Mouse (Mus musculus) heart, embryonic 16.5 days (tissue): ENCODE results near the gene Zfp980. TPM values are rescaled to one million over a fixed set of nuclear protein-coding genes. Genes with fewer than 3 reads are reported as not detected.
"Not testable (repeated sequence)": the region's sequence is repeated elsewhere in the genome, so short reads cannot be mapped to it uniquely, and the experiment has no call there.

ENCODE experiments used
- ATAC-seq: fragments of 200-750 bp; cut with Nextera tagmentation; replicated peaks from 2 replicates; pipeline ENCODE4 v1.8.0; 2017; ENCODE audit warnings: moderate number of reproducible peaks; ENCODE audit not compliant: insufficient read depth, low FRiP score; ENCODE audit errors: extremely low read depth
- H3K27ac ChIP-seq: fragments of 300-500 bp; sonication (generic); 2 replicates; pipeline ENCODE4 v1.5.1; 2014; ENCODE audit warnings: mild to moderate bottlenecking, low read length, control low read depth, moderate library complexity
- H3K27me3 ChIP-seq: fragments of 300-500 bp; sonication (generic); 2 replicates; pipeline ENCODE4 v1.6.1; 2014; ENCODE audit warnings: low read length, mixed read lengths; ENCODE audit not compliant: control insufficient read depth, insufficient read depth
- H3K36me3 ChIP-seq: fragments of 300-500 bp; sonication (generic); 2 replicates; pipeline ENCODE4 v1.6.1; 2014; ENCODE audit not compliant: control insufficient read depth, insufficient read depth
- H3K4me1 ChIP-seq: fragments of 300-500 bp; sonication (generic); 2 replicates; pipeline ENCODE4 v1.6.1; 2014; ENCODE audit warnings: low read length, mixed read lengths; ENCODE audit not compliant: control insufficient read depth, insufficient read depth
- H3K4me2 ChIP-seq: fragments of 300-500 bp; sonication (generic); 2 replicates; pipeline ENCODE4 v1.6.1; 2014; ENCODE audit warnings: low read depth, mild to moderate bottlenecking, control low read depth, low read length
- H3K4me3 ChIP-seq: fragments of 300-500 bp; sonication (generic); 2 replicates; pipeline ENCODE4 v1.5.1; 2014; ENCODE audit warnings: mild to moderate bottlenecking, control low read depth, low read length
- H3K9ac ChIP-seq: fragments of 300-500 bp; sonication (generic); 2 replicates; pipeline ENCODE4 v1.6.1; 2014; ENCODE audit warnings: low read length, control low read depth
- H3K9me3 ChIP-seq: fragments of 300-500 bp; sonication (generic); replicated peaks from 2 replicates; pipeline ENCODE4 v1.6.1; 2016; ENCODE audit warnings: low read length; ENCODE audit not compliant: control insufficient read depth
- WGBS: fragments of 180-500 bp; shearing (Covaris S2); extraction: QIAGEN DNeasy Blood & Tissue Kit; methylation state at CpG from one replicate; pipeline ENCODE4 v1.1.7; 2014; 5-methylcytosine and 5-hydroxymethylcytosine counted together
- polyA plus RNA-seq: library from polyadenylated mRNA; unstranded; fragments of >200 nt; fragmentation: Nextera tagmentation; extraction: Ambion mirVana; gene quantifications from 2 replicates; pipeline ENCODE4 v1.2.1, GENCODE M21; 2015

The Zfp980 gene
- polyA plus RNA-seq, result not detected in 2 replicates

DNA sequence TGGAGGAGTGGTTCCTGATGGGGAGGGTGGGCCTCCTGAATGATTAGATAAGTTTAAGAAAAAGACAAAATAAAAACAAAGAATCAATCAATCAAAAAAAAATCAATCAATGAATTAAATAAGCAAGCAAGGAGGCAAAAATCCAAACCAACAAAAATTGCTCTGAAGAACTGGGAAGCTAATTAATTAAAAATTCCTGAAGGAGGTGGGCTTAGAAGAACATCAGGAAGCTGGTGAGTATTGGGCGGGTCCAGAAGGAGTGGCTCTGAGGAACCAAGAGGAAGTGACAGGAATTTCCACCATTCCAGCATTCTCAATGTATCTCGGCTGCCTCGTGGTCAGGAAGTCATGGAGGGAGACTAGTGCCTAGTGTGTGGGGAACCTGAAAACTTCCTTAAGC lies at the start of gene Zfp980:
TSS of gene Zfp980 (plus strand) at position 301 of the 400 bp plus-strand sequence.
- WGBS, result 45% methylated on average over 3 of the region's 3 CpGs
- not testable (repeated sequence) for ATAC-seq

DNA sequence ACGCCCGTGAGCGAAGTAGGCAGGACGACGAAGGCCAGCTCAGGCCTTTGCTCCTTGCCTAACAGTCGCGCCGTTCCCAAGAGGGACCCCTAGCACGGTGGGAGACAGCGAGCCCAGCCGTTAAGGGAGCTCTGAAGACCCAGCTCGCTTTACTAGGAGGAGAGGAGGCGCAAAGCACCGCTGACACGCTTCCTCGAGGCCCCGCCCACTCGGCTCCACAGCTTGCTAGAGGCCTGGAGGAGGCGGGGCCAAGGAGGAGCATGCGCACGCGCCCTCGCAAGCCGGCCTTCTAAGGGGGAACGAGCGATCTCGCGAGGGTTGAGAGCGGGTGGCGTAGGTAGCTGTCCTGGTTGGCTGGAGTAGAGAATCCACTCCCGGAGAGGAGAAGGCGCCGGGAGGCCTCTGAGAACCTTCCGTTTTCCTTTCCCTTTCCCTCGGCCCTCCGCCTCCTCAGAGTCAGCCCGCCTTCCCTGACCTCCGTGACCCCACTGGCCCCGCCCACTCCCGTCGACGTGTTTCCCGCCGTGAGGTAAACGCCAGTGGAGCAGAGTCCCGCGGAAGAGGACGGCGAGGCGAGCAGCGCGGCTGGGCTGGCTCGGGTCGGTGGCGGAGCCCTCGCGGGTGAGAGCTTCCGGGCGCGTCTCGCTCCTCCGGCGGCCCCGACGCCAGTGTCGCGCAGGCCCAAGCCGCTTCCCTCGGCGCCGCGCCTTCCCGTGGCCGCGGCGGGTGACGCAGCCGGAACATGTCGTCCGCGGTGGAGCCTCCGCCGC lies 29.9 kb upstream of the Zfp980 start:
- H3K4me2 ChIP-seq, H3K4me1 ChIP-seq, H3K4me3 ChIP-seq, H3K27ac ChIP-seq, H3K27me3 ChIP-seq, ATAC-seq, H3K9ac ChIP-seq, H3K9me3 ChIP-seq, H3K36me3 ChIP-seq: not testable (repeated sequence)
- 19% methylated on average over 81 of the region's 83 CpGs for WGBS

More for the DNA sequence above, at the start of gene Zfp980:
- not testable (repeated sequence) for H3K9me3 ChIP-seq, H3K27ac ChIP-seq, H3K9ac ChIP-seq, H3K4me1 ChIP-seq, H3K36me3 ChIP-seq, H3K4me3 ChIP-seq, H3K4me2 ChIP-seq, H3K27me3 ChIP-seq

DNA sequence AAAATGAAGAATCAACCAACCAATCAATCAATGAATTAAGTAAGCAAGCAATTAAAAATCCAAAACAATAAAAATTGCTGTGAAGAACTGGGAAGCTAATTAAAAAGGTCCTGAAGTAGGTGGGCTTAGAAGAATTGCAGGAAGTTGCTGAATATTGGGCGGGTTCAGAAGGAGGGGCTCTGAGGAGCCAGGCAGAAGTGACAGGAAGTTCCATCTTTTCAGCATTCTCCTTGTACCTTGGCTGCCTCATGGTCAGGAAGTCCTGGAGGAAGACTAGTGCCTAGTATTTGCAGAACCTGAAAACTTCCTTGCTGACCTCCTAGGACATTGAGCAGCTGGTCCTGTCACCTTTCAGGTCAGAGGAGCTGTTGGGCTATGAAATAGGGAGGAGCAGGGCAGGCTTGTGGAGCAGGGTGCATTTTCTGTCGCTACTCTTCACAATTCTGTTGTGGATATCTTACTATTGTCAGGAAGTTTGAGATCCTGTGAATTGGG lies 3.8 kb downstream of the Zfp980 start:
- 57% methylated on average over 2 of the region's 2 CpGs for WGBS
- not testable (repeated sequence) for H3K4me2 ChIP-seq, H3K27me3 ChIP-seq, H3K36me3 ChIP-seq, H3K4me1 ChIP-seq, H3K4me3 ChIP-seq, ATAC-seq, H3K27ac ChIP-seq, H3K9me3 ChIP-seq, H3K9ac ChIP-seq

DNA sequence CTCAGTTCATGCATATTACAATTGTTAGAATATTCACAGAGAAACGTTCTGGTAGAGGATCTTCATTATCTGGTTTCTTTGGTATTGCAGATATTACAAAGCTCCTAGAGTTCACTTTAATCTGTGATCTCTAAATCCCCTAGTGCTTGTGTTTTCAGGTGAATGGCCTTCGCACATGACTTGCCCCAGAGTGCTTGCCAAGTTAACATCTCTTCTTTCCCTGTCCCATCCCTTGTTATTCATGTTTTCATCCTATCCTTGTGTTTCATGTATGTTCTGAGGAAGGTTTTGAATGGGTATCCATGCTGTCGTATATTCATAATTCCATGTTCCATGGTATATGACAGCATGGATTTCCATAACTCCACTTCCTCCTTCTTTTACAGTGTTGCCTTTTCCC lies 9.7 kb downstream of the Zfp980 start:
- H3K4me1 ChIP-seq, ATAC-seq, H3K9me3 ChIP-seq, H3K4me2 ChIP-seq, H3K9ac ChIP-seq, H3K27ac ChIP-seq, H3K36me3 ChIP-seq, H3K27me3 ChIP-seq, H3K4me3 ChIP-seq: not testable (repeated sequence)
- 73% methylated on average over 3 of the region's 3 CpGs for WGBS

DNA sequence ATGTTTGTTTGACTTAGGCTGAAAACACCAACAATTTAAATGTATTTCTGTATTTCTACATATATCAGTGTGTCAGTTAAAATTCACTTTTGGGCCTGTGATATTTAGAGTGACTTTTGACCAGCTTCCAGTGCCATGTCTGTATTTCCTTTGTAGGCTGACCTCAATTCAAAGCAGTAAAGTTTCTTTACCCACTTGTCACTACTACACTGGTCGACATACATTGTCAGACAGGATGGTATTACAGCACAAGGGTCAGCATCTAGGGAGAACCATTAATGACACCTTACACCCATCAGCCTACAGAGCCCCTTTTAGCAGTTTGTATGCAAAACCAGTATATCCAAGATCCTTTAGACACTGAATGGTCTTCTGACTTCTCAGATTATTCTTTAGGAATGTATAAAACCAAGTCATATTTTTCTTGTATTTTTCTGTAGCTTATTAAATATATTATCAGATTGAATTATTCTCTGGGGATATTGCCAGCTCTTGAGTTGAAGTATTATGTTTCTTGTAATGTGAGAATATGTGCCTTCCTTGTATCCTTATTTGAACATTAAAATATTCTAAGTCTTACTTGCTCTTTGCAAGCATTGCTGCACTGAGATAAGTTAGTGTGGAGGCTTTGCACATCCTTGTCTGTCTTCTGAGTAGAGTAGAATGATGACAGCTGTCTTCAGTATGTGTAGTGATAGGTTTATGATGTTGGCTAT lies 10.3 kb downstream of the Zfp980 start:
- H3K27me3 ChIP-seq, H3K9ac ChIP-seq, H3K36me3 ChIP-seq, H3K9me3 ChIP-seq, H3K27ac ChIP-seq, H3K4me2 ChIP-seq, ATAC-seq, H3K4me1 ChIP-seq, H3K4me3 ChIP-seq: not testable (repeated sequence)
- 23% methylated on average over 1 of the region's 1 CpGs for WGBS

DNA sequence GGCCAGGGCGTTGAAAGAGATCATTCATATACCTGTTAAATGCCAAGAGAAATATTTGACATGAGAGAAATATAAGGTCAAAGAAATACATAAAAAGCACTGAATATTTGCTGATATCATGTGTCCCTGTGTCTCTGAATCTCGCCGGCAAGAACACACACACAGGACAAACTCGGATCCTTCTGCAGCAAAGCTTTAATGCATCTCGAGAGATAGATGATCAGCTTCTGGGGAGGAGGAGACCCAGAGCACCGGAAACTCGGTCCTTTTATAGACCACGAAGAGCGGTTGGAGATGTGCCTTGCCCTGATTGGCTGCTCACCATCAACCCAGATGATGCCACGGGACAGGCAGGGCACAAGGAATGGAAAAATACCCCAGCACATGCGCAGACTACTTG lies 11.5 kb downstream of the Zfp980 start:
- H3K4me1 ChIP-seq, H3K36me3 ChIP-seq, ATAC-seq, H3K9ac ChIP-seq, H3K4me2 ChIP-seq, H3K27ac ChIP-seq, H3K9me3 ChIP-seq, H3K4me3 ChIP-seq, H3K27me3 ChIP-seq: not testable (repeated sequence)
- WGBS, result 81% methylated on average over 9 of the region's 11 CpGs

DNA sequence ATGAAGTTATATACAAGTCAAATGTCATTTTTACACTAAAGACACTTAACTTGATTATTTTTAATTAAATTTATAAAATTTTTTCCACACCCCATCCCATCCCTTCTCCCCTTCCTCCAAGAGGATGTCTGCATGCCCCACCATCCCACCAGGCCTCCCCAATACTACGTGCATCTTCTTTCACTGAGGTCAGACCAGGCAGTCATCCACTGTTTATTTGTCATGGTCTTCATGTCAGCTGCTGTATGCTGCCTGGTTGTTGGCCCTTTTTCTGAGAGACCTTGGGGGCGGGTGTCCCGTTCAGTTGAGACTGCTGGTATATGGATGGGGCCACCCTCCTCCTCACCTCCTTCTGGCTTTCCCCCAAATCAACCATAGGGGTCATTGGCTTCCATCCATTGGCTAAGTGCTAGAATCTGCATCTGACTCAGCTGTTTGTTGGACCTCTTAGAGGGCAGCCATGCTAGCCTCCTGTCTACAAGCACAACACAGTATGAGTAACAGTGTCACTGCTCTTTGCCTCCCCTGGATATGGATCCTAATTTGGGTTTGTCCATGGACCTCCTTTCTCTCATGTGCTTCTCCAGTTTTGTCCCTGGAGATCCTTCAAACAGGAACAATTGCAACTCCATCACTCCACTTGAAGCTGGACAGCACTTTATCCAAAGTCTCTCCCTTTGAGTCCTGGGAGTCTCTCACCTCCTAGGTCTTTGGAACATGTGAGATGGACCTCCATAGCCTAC lies 12.7 kb downstream of the Zfp980 start:
- H3K27me3 ChIP-seq, H3K4me3 ChIP-seq, H3K4me2 ChIP-seq, H3K27ac ChIP-seq, ATAC-seq, H3K9ac ChIP-seq, H3K36me3 ChIP-seq, H3K4me1 ChIP-seq: not testable (repeated sequence)
- H3K9me3 ChIP-seq, result peaks cover 12% of the 10 kb centered on the region
- 78% methylated on average over 3 of the region's 3 CpGs for WGBS

DNA sequence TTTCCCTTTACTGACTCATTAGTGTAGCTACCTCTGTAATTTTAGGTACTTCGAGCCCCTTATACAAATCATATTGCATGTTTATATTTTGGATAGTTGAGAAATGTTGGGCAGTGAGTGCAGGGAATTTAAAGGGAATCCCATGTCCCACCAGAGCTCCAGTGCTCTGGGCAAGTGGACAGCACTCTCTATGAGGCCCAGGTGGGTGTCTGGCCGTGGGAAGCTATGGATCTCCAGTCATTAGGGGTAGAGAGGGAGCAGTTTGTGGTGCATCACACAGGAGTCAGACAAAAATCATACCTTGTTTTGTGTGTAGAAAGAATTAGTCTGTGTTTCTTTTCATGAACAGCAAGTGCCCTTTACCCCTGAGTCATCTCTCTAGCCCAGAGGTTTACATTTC lies 15.6 kb downstream of the Zfp980 start:
- not testable (repeated sequence) for H3K27me3 ChIP-seq, H3K4me2 ChIP-seq, H3K4me1 ChIP-seq, H3K36me3 ChIP-seq, H3K27ac ChIP-seq, H3K9ac ChIP-seq, H3K4me3 ChIP-seq, H3K9me3 ChIP-seq, ATAC-seq
- 38% methylated on average over 2 of the region's 2 CpGs for WGBS
